Mouse (Mus musculus): ENCODE measurements around the gene Dusp6.

- TF ChIP-seq GATA1 (IDR thresholded peaks at IDR 0.05; ENCODE audit: low read length) (no peak), TAL1 (IDR thresholded peaks at IDR 0.05; ENCODE audit: low read length) (no peak)
Observed at GRCm38 (mm10) chr10:99279067-99279880, 16.2 kb downstream of the Dusp6 start.

Data from erythroblast, embryonic 14.5 days (primary cell).